Mouse (Mus musculus): ENCODE measurements at regions not wholly inside any gene's neighbourhood (a gene's known extent, or its start where the extent isn't known, plus 50 kb on each side); places are given as distances from the start of the nearest gene placed in this dataset.
"Not testable (repeated sequence)": the region's sequence is repeated elsewhere in the genome, so short reads cannot be mapped to it uniquely, and the experiment has no call there.

- H3K4me3 ChIP-seq (ENCODE audit: low read depth, low read length), result no peak overlapping the region
- no peak for DNase-seq (ENCODE audit: low spot score)
- H3K36me3 ChIP-seq (ENCODE audit: insufficient read depth, low read length), result no peaks in the 10 kb centered on the region
- no peak for TF ChIP-seq CTCF (IDR thresholded peaks at IDR 0.05)
- H3K27ac ChIP-seq (ENCODE audit: low read depth, low read length), result no peak overlapping the region
- no peak for ATAC-seq (ENCODE audit: low FRiP score)
- H3K9me3 ChIP-seq (ENCODE audit: low read length), result no peaks in the 10 kb centered on the region
- no peaks in the 10 kb centered on the region for H3K27me3 ChIP-seq (ENCODE audit: insufficient read depth, low read length)
- 79% methylated on average over 7 of the region's 7 CpGs for WGBS
- H3K4me1 ChIP-seq (ENCODE audit: insufficient read depth, low read length), result no peaks in the 10 kb centered on the region
- no peak overlapping the region for H3K9ac ChIP-seq (replicated peaks; ENCODE audit: low read length, poor library complexity, severe bottlenecking)
- H3K4me2 ChIP-seq (ENCODE audit: low read depth, low read length, poor library complexity, severe bottlenecking), result no peak overlapping the region
These were observed 129.2 kb upstream of the Kctd3 start for GRCm38 (mm10) chr1:189136731-189137385.

- no peak for TF ChIP-seq CTCF (IDR thresholded peaks at IDR 0.05)
- 88% methylated on average over 4 of the region's 4 CpGs for WGBS
These were observed 128.2 kb upstream of the Kctd3 start for GRCm38 (mm10) chr1:189135826-189136225.

GRCm38 (mm10) chr1:189128706-189129105, 121.1 kb upstream of the Kctd3 start:
- no peaks in the 10 kb centered on the region for H3K4me1 ChIP-seq (ENCODE audit: insufficient read depth, low read length)
- no peak for DNase-seq (ENCODE audit: low spot score)
- H3K9ac ChIP-seq (replicated peaks; ENCODE audit: low read length, poor library complexity, severe bottlenecking), result no peak overlapping the region
- no peaks in the 10 kb centered on the region for H3K9me3 ChIP-seq (ENCODE audit: low read length)
- no peak overlapping the region for H3K4me3 ChIP-seq (ENCODE audit: low read depth, low read length)
- no peak for TF ChIP-seq CTCF (IDR thresholded peaks at IDR 0.05)
- no peak overlapping the region for H3K27ac ChIP-seq (ENCODE audit: low read depth, low read length)
- ATAC-seq (ENCODE audit: low FRiP score), result no peak
- no peaks in the 10 kb centered on the region for H3K27me3 ChIP-seq (ENCODE audit: insufficient read depth, low read length)
- 87% methylated on average over 2 of the region's 2 CpGs for whole genome bisulfite sequencing
- H3K36me3 ChIP-seq (ENCODE audit: insufficient read depth, low read length), result no peaks in the 10 kb centered on the region
- H3K4me2 ChIP-seq (ENCODE audit: low read depth, low read length, poor library complexity, severe bottlenecking), result no peak overlapping the region

More at GRCm38 (mm10) chr1:189135826-189136225, 128.2 kb upstream of the Kctd3 start:
- H3K36me3 ChIP-seq (ENCODE audit: insufficient read depth, low read length), result no peaks in the 10 kb centered on the region
- H3K9me3 ChIP-seq (ENCODE audit: low read length), result no peaks in the 10 kb centered on the region
- no peak overlapping the region for H3K4me2 ChIP-seq (ENCODE audit: low read depth, low read length, poor library complexity, severe bottlenecking)
- DNase-seq (ENCODE audit: low spot score), result no peak
- no peak for ATAC-seq (ENCODE audit: low FRiP score)
- no peaks in the 10 kb centered on the region for H3K27me3 ChIP-seq (ENCODE audit: insufficient read depth, low read length)
- no peak overlapping the region for H3K27ac ChIP-seq (ENCODE audit: low read depth, low read length)
- no peaks in the 10 kb centered on the region for H3K4me1 ChIP-seq (ENCODE audit: insufficient read depth, low read length)
- H3K4me3 ChIP-seq (ENCODE audit: low read depth, low read length), result no peak overlapping the region
- H3K9ac ChIP-seq (replicated peaks; ENCODE audit: low read length, poor library complexity, severe bottlenecking), result no peak overlapping the region

GRCm38 (mm10) chr1:189128246-189128645, 120.6 kb upstream of the Kctd3 start:
- H3K4me3 ChIP-seq (ENCODE audit: low read depth, low read length); H3K9ac ChIP-seq (replicated peaks; ENCODE audit: low read length, poor library complexity, severe bottlenecking); H3K4me2 ChIP-seq (ENCODE audit: low read depth, low read length, poor library complexity, severe bottlenecking); DNase-seq (ENCODE audit: low spot score); ATAC-seq (ENCODE audit: low FRiP score); H3K4me1 ChIP-seq (ENCODE audit: insufficient read depth, low read length); H3K9me3 ChIP-seq (ENCODE audit: low read length); H3K27ac ChIP-seq (ENCODE audit: low read depth, low read length); H3K27me3 ChIP-seq (ENCODE audit: insufficient read depth, low read length); H3K36me3 ChIP-seq (ENCODE audit: insufficient read depth, low read length): not testable (repeated sequence)
- 64% methylated on average over 5 of the region's 5 CpGs for WGBS

DNA sequence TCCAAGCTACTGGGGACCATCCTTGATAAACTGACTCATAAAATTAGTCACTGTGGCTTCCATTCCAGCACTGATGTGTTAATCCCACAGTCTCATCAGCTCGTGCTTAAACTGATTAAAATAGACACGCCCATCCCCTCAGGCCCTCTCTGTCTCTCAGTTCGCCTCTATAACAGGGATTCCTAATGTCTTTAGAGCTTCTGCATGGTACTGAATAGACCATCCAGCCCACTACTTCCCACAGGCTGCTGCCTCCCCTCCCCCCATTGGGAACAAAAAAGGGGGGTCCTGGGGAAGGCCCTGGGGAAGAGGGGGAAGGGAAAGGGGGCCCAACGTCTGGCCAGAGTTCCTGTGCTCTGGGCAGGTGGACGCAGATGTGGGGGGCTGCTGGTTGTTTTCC, 119.7 kb upstream of the Kctd3 start:
- no peaks in the 10 kb centered on the region for H3K36me3 ChIP-seq (ENCODE audit: insufficient read depth, low read length)
- no peak overlapping the region for H3K4me2 ChIP-seq (ENCODE audit: low read depth, low read length, poor library complexity, severe bottlenecking)
- no peak overlapping the region for H3K27ac ChIP-seq (ENCODE audit: low read depth, low read length)
- no peaks in the 10 kb centered on the region for H3K9me3 ChIP-seq (ENCODE audit: low read length)
- ATAC-seq (ENCODE audit: low FRiP score) (no peak), DNase-seq (ENCODE audit: low spot score) (no peak)
- no peaks in the 10 kb centered on the region for H3K4me1 ChIP-seq (ENCODE audit: insufficient read depth, low read length)
- no peak overlapping the region for H3K9ac ChIP-seq (replicated peaks; ENCODE audit: low read length, poor library complexity, severe bottlenecking)
- no peak overlapping the region for H3K4me3 ChIP-seq (ENCODE audit: low read depth, low read length)
- 33% methylated on average over 5 of the region's 5 CpGs for WGBS
- no peaks in the 10 kb centered on the region for H3K27me3 ChIP-seq (ENCODE audit: insufficient read depth, low read length)
- TF ChIP-seq CTCF (IDR thresholded peaks at IDR 0.05), result no peak

GRCm38 (mm10) chr1:189119941-189120735, 112.5 kb upstream of the Kctd3 start:
- no peak overlapping the region for H3K4me3 ChIP-seq (ENCODE audit: low read depth, low read length)
- no peak overlapping the region for H3K27ac ChIP-seq (ENCODE audit: low read depth, low read length)
- DNase-seq (ENCODE audit: low spot score), result peak; percentile 50
- H3K4me2 ChIP-seq (ENCODE audit: low read depth, low read length, poor library complexity, severe bottlenecking), result no peak overlapping the region
- no peaks in the 10 kb centered on the region for H3K4me1 ChIP-seq (ENCODE audit: insufficient read depth, low read length)
- H3K27me3 ChIP-seq (ENCODE audit: insufficient read depth, low read length), result no peaks in the 10 kb centered on the region
- 81% methylated on average over 6 of the region's 6 CpGs for WGBS
- H3K36me3 ChIP-seq (ENCODE audit: insufficient read depth, low read length), result no peaks in the 10 kb centered on the region
- no peak for ATAC-seq (ENCODE audit: low FRiP score)
- no peak for TF ChIP-seq CTCF (IDR thresholded peaks at IDR 0.05)
- no peaks in the 10 kb centered on the region for H3K9me3 ChIP-seq (ENCODE audit: low read length)
- H3K9ac ChIP-seq (replicated peaks; ENCODE audit: low read length, poor library complexity, severe bottlenecking), result no peak overlapping the region

DNA sequence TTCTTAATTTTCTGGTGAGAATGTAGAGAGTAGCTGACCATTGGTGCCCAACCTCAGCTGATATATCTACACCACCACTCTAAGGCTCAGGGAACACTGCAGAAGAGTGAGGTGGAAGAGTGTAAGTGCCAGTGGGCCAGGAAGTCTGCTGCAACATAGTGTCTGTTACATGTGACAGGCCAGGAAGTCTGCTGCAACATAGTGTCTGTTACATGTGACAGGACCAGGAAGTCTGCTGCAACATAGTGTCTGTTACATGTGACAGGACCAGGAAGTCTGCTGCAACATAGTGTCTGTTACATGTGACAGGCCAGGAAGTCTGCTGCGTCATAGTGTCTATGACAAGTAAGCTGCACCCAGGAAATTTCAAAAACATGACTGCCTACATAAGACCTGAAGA, 111.4 kb upstream of the Kctd3 start:
- not testable (repeated sequence) for H3K36me3 ChIP-seq (ENCODE audit: insufficient read depth, low read length); H3K4me3 ChIP-seq (ENCODE audit: low read depth, low read length); H3K27me3 ChIP-seq (ENCODE audit: insufficient read depth, low read length); DNase-seq (ENCODE audit: low spot score); H3K9me3 ChIP-seq (ENCODE audit: low read length); H3K27ac ChIP-seq (ENCODE audit: low read depth, low read length); H3K4me2 ChIP-seq (ENCODE audit: low read depth, low read length, poor library complexity, severe bottlenecking); ATAC-seq (ENCODE audit: low FRiP score); H3K4me1 ChIP-seq (ENCODE audit: insufficient read depth, low read length); H3K9ac ChIP-seq (replicated peaks; ENCODE audit: low read length, poor library complexity, severe bottlenecking)
- WGBS, result 82% methylated on average over 1 of the region's 1 CpGs

Data from midbrain, postnatal 0 days (tissue).